In the genomic region with DNA sequence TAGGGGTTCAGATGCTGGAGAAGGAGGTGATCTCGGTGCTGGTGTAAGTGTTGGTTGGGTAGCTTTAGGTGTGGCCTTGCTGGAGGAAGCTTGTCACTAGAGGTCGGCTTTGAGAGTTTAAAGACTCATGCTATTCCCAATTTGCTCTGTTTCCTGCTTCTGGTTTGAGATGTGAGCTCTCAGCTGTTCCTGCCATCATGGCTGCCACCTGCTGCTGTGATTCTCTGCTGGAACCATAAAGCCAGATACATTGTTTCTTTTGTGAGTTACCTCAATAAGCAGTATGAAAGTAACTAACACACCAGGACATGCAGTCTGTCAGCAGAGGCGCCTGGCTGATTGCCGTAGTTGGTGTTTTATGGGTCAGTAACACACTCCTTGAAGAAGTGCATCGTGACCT, we compare ENCODE assay signal across 16 mouse cellular contexts.
"Had no signal": no experiment of that assay in that cellular context is flagged by ENCODE, and none has a peak within 500 bp of the region (broad histone marks: within the 10 kb centered on the region; RNA-seq: fewer than 3 reads in every experiment).

No protein-coding gene starts in this region.

- H3K9me3 ChIP-seq: intestine, embryonic 15.5 days; lung, embryonic 15.5 days; megakaryocyte, embryonic 14.5 days; midbrain, embryonic 10.5 days; midbrain, embryonic 15.5 days; neural tube, embryonic 13.5 days had no signal

- H3K27ac ChIP-seq: intestine, embryonic 15.5 days; liver, embryonic 14.5 days; lung, embryonic 15.5 days; midbrain, embryonic 10.5 days; midbrain, embryonic 15.5 days; neural tube, embryonic 13.5 days had no signal

- H3K4me2 ChIP-seq: intestine, embryonic 15.5 days; liver, embryonic 11.5 days; lung, embryonic 15.5 days; midbrain, embryonic 15.5 days; neural tube, embryonic 13.5 days had no signal

- DNase-seq: kidney, adult 18-20 months; kidney, postnatal 36 days; layer of hippocampus, postnatal 36 days; left cerebral cortex, postnatal 4 days; liver, postnatal 0 days; lung, postnatal 36 days; thymus, adult 18-20 months; thymus, postnatal 36 days had no signal

- H3K4me3 ChIP-seq: intestine, embryonic 15.5 days; lung, embryonic 15.5 days; megakaryocyte, embryonic 14.5 days; midbrain, embryonic 10.5 days; midbrain, embryonic 15.5 days; neural tube, embryonic 13.5 days had no signal

- H3K4me1 ChIP-seq: intestine, embryonic 15.5 days; lung, embryonic 15.5 days; megakaryocyte, embryonic 14.5 days; midbrain, embryonic 10.5 days; midbrain, embryonic 15.5 days had no signal

- H3K27me3 ChIP-seq: intestine, embryonic 15.5 days; lung, embryonic 15.5 days; midbrain, embryonic 15.5 days; neural tube, embryonic 13.5 days had no signal

- ATAC-seq: intestine, embryonic 15.5 days; liver, postnatal 0 days; midbrain, embryonic 15.5 days had no signal

- H3K36me3 ChIP-seq: intestine, embryonic 15.5 days; lung, embryonic 15.5 days; midbrain, embryonic 10.5 days; midbrain, embryonic 15.5 days; neural tube, embryonic 13.5 days had no signal

- H3K9ac ChIP-seq: intestine, embryonic 15.5 days; liver, embryonic 14.5 days; liver, postnatal 0 days; lung, embryonic 15.5 days; midbrain, embryonic 15.5 days; neural tube, embryonic 13.5 days had no signal
